Mouse (Mus musculus) spleen, adult 2 months (tissue): ENCODE data around the gene Rtn3.

ENCODE experiments used
- CTCF ChIP-seq: fragments of 200-500 bp; IDR thresholded peaks from 2 replicates; pipeline ENCODE4 v1.5.1; 2011; ENCODE audit warnings: mild to moderate bottlenecking, inconsistent platforms; ENCODE audit not compliant: insufficient read depth, insufficient read length, insufficient replicate concordance; ENCODE audit errors: extremely low read depth
- POLR2A ChIP-seq: fragments of 200-500 bp; IDR thresholded peaks from 2 replicates; pipeline ENCODE4 v1.6.1; 2011; ENCODE audit warnings: low read depth, low read length, inconsistent platforms

GRCm38 (mm10) chr19:7382903-7383865 lies 99.9 kb downstream of the Rtn3 start, which contains the start of gene Spindoc:
- no peak for TF ChIP-seq CTCF
- no peak for TF ChIP-seq POLR2A
